Mouse (Mus musculus) frontal cortex, postnatal 10 days (tissue): ENCODE data around the gene Ubr1.
"Not testable (repeated sequence)": the region's sequence is repeated elsewhere in the genome, so short reads cannot be mapped to it uniquely, and the experiment has no call there.

ENCODE experiments used
- DNase-seq, 2 experiments: peaks; one replicate each; pipeline ENCODE4 v3.0.0; 2022; ENCODE audit warnings: low spot score in 2 of 2, mixed read lengths in 1 of 2

Ubr1 gene

DNA sequence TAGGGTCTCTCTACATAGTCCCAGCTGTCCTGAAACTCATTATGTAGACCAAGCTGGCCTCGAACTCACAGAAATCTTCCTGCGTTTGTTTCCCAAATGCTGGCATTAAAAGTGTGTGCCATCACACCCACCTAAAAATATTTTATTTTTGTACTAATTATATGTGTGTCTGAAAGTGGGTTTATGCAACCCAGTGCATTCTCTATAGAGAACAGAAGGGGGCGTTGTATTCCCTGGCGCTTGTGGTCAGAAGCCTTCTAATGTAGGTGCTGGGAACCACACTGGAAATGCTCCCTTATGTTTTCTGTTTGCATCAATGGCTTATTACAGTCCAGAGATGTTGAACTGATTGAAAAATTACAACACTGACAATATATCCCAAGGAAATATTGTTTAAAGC lies 5.8 kb upstream of the Ubr1 start:
- no peak for DNase-seq

DNA sequence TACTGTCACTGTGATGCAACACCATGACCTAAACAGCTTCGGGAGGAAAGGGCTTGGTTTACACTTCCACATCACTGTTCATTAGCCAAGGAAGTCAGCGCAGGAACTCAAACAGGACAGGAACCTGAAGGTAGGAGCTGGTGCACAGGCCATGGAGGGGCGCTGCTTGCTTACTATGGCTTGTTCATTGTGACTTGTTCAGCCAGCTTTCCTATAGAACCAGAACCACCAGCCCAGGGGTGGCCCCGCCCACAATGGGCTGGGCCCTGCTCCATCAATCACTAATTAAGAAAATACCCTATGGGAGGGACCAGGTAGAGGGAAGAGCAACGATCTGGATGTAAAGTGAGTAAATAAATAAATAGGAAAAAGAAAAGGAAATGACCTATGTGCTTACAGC lies 2.4 kb upstream of the Ubr1 start:
- DNase-seq: no peak

DNA sequence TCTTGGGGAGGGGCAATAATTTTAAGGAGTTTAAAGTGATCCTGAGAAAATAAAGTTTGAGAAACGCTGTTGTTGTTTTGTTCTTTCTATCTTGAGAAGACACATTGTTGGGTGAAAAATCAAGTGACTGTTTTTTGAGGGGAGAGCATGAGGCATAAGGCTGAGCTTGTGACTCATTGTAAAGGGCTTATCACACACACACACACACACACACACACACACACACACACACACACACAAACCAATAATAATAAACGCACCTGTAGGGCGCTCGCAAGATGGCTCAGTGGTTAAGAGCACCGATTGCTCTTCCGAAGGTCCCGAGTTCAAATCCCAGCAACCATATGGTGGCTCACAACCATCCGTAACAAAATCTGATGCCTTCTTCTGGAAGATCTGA lies 1.7 kb upstream of the Ubr1 start:
- not testable (repeated sequence) for DNase-seq

DNA sequence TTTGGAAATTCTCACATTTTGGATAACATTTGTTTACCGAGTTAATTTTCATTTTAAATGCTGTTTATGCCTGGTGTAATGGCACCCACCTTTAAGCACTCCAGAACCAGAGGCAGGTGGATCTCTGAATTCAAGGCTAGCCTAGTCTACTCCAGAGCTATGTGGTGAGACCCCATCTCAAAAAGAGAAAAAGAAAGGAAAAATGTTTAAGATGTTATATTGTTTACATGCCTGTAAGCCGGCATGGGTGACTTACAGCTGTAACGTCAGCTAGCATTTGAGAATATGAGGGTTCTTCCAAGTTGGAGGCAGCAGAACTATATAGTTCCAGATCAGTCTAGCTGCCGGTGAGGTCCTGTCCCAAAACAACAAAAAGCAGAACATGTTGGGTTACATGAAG lies 1.3 kb upstream of the Ubr1 start:
- DNase-seq: no peak

GRCm38 (mm10) chr2:120970045-120970539 lies 423 bp downstream of the Ubr1 start:
- DNase-seq: peak in 1 of 2 experiments; percentile 16

GRCm38 (mm10) chr2:120965486-120965885 lies 5.0 kb downstream of the Ubr1 start:
- DNase-seq: no peak

DNA sequence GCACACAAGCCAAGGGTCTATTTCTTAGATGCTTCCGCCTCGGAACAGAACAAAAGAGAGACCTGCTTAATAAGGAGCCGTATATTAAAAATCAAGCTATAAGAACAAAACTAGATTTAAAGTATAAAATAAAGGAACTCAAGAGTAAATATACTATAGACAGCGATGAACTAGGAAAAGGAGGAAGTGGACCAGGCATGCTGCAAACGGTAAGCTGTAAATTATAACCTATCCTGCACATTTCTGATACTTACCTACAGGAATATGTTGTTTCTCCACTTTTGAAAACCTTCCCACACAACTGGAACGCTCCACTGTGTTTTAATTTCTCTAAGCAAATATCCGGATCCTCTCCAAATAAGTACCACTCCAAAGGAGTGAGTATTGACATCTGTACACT lies 7.4 kb downstream of the Ubr1 start:
- no peak for DNase-seq

DNA sequence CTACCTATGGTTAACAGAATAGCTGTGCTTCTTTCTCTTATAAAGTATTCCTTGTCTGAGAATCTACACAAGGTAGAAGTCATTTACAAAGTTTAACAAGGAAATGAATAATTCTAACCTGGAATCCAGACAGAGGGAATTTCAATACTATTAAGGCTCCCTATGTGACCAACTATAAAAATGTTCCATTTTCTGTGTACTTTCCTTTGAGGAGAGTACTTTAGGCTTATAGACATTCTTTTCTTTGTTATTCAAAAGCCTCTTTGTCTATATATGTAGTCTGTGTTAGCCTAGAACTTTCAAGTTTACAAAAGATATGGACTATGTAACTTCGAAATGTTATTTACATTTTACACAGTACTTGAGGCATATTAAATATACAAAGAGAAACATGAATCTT lies 10.3 kb downstream of the Ubr1 start:
- no peak for DNase-seq

DNA sequence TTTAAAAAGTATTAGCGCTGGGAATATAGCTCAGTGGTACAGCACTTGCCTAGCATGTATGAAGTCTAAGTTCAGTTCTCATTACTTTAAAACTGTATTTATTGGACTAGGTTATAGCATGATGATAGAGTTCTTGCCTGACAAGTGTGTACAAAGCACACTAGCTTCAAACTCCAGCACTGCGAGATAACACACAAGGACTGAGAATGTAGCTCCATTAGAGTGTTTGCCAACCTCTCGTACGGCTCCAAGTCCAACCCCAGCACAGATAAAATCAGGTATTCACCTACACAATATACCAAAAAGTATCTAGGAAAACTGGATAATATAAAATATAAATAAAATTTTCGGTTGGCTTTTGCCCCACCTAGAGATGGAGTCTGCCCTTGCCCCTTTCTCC lies 10.7 kb downstream of the Ubr1 start:
- DNase-seq: no peak

DNA sequence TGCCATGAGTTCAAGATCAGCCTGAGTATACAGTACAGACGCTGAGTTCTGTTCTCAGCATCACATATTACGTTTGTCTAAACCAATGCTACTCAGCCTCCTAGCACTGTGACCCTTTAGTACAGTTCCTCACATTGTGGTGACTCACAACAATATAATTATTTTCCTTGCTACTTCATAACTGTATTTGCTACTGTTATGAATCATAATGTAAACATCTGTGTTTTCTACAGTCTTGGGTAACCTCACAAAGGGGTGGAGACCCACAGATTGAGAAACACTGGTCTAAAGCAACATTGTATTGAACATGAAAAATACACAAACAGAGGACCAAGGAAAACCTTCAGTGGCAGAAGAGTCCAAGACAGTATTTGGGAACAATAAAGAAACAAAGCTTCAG lies 11.2 kb downstream of the Ubr1 start:
- no peak for DNase-seq

DNA sequence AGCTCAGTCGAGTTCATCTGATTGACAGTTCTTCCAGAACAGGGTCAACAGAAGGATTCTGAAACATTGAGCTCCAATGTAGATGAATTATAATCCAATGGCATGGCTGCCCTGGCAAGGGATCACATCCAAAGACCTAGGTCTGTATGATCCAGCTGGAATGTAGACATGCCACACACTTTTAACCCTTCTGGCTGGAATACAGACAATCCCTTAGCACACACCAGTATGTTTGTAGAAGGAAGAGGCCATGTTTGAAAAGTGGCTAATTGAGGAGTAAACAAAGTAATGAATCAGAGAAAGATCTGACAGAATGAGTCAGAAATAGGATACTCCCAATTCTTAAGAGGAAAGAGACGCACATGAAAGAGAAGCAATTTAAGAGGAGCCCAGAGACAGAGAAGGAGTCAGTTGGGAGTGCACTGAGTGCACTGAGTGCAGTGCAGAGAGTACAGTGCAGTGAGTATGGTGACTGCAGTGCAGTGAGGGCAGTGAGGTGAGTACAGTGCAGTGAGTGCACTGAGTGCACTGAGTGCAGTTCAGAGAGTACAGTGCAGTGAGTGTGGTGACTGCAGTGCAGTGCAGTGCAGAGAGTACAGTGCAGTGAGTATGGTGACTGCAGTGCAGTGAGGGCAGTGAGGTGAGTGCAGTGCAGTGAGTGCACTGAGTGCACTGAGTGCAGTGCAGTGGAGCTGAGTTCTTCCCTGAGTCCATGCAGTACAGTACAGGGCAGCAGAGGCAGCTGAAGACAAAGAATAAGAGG lies 18.2 kb downstream of the Ubr1 start:
- DNase-seq: no peak

DNA sequence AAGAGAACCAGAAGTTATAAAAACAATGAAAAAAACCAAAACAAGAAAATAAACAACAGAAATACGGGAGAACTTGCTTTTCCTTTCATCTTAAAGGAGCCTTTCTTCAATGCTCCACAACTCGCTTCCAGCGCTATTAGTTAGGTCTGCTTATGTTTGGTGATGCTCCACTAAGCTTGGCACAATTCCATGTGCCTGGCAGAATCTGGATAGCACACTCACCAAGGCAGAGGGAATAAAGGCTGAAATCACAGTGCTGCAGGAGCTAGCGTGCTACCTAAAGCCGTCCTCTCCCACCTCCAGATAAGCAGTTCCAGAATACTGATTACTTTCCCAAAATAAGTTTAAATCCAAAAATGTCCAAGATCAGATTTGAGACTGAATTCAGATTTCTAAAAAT lies 19.3 kb downstream of the Ubr1 start:
- no peak for DNase-seq

- no peak for DNase-seq
Measured at GRCm38 (mm10) chr2:120933038-120933437, 37.5 kb downstream of the Ubr1 start.

DNA sequence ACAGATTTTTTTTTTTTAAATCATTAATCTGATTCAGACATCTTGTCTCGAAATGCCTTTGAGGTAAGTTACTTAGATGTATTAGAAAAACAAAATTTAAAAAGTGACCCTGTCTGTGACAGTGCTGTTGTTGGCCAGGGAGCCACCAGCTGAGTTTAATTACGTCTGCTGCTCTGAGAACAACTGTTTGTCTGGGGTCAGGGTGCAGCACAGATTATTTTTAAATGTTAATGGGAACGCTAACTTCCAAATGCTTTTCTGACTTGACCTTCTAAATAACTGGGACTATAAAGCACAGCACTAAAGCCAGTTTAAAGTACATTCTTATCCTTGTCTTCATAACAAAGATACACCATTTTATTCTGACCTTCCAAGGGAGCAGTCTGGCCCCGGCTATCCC lies 61.0 kb downstream of the Ubr1 start:
- no peak for DNase-seq

DNA sequence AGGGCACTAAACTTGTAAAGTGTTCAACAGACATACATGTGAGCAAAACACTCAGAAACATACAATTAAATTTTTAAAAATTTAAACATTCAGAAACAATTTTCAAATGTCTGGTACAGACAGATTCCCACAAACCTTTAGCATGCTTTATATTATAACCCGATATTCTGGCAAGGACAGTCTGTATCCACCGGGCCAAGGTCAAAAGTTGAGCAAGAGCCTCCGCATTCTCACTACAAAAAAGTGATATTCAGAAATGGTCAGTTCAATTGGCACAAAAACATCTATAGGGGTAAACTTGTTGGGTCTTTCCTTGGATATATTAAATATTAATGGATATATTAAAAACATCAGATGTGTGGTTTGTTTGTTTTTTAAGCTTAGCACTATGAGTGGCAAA lies 74.2 kb downstream of the Ubr1 start:
- no peak for DNase-seq

DNA sequence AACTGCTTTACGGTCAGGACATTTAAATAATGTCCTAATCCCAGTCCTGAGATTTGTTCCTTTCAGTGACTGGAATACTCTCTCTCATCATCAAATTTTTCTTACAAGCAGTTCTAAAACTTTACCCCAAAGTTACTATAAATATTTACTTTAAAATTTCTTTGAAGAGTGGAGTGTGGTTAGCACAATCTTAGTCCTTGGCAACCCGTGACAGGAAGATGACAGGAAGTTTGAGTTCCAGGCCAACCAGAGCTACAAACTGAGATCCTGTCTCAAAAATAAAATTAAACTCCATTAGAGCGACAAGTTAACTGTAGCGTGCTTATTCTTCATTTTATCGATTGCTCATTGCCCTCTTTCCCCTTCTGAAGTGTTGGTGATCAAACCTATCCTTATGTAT lies 82.9 kb downstream of the Ubr1 start:
- no peak for DNase-seq

GRCm38 (mm10) chr2:120873192-120873591 lies 97.3 kb downstream of the Ubr1 start:
- DNase-seq: no peak

GRCm38 (mm10) chr2:120871447-120872336 lies 98.8 kb downstream of the Ubr1 start:
- DNase-seq: no peak

- no peak for DNase-seq
Measured at GRCm38 (mm10) chr2:120867336-120867735, 103.2 kb downstream of the Ubr1 start.

DNA sequence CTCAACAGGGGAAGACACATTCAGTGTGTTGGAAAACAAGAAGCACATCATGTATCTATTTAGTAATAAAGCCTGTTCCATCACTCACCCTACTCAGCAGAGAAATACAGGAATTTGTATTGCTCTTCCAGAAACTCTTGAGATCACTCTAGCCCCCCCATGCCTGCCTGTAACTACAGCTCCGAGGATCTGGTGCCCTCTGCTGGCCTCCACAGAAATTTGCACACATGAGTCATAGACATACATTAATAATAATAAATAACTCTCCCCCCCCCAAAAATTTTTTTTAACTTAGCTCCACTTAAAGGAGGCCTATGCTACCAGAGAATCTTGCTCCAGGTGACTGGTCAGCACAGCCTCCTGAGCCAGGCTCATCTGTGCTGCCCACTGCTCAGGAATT lies 104.0 kb downstream of the Ubr1 start:
- DNase-seq: peak in 1 of 2 experiments; percentile 14

DNA sequence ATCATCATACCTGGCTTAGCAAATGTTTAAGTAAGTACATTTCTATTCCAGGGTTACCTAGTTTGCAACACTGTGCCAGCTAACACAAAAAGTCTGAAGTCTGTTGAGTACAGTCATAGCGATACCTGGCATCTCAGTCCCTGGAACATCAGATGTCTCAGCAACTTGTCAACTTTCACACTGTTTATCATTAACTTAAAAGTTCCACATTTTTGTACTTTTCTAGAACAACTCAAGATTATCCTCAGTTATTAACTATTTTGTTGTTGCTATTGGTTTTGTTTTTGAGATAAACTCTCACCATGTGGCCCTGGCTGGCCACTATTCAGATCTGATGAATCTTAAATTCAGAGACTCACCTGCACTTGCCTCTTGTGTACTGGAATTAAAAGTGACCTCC lies 107.1 kb downstream of the Ubr1 start:
- DNase-seq: no peak

DNA sequence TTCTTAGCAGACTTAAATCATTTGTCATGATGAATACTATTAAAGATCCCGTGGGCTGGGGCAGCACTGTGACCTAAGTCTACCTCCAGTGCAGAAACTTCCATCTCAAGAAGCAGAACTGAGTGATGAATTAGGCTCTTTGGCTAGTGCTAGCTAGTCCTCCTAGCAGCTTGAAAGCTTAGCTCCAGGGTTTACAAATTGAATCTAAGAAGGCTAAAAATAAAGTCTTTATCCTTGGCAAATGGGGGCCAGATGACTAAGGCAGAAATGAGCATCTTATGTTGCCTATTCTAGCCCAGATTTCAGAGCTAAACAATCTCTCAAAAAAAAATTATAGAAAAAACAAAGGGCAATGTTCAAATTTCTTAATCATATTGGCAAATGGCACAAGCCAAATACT lies 109.8 kb downstream of the Ubr1 start:
- no peak for DNase-seq

GRCm38 (mm10) chr2:120858131-120858530 lies 112.4 kb downstream of the Ubr1 start:
- no peak for DNase-seq
